Mouse (Mus musculus): ENCODE results near the gene Tsfm.

DNA sequence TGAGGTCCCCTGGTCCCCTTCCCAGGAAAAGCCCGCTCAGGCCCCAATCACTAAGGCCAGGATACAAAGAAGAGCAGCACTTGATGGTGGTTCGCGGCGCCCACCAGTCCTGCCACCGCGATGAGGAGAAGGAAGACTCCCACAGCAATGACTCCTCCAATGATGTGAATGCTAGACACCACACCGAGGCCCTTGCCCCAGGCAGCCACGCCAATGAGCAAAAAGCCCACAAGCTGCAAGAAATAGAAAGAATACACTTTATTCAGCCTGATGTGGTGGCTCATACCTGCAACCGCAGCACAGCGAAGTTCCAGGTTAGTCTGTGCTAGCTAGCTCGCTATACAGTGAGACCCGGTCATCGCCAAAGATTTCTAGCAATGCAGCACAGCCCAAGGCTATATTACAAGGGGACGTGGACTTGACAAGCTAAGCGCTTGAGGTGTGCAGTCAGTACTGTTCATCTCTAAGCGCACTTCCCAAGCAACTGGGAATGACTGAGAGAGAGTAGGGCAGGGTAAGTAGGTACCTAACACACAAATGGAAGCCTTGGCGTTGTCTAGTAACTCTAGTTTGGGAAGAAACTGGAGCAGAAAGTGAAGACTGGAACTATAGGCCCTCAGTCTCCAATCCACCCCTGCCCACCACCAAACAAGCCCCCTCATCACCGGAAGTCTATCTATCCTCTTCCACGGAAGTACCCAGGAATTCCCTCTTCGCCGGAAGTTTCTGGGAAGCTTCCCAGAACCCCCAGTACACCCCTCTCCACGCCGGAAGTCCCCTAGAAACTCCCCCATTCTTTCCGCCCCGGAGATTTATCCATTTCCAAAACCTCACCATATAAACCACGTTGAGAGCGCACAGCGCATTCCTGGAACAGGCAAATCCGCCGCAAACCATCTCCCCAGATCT is 38.9 kb upstream of the Tsfm start:
- TF ChIP-seq CTCF (IDR thresholded peaks at IDR 0.05; ENCODE audit: low read depth) (no peak), EP300 (IDR thresholded peaks at IDR 0.05; ENCODE audit: low read depth) (no peak)
